Mouse (Mus musculus) forebrain, embryonic 15.5 days (tissue): Measurements from ENCODE around the gene Dgkg. TPM values are rescaled to one million over a fixed set of nuclear protein-coding genes. Genes with fewer than 3 reads are reported as not detected.

ENCODE experiments used
- ATAC-seq: fragments of 200-750 bp; cut with Nextera tagmentation; replicated peaks from 2 replicates; pipeline ENCODE4 v1.8.0; 2017; ENCODE audit warnings: mild to moderate bottlenecking, moderate TSS enrichment, moderate library complexity
- H3K27ac ChIP-seq: fragments of 300-500 bp; sonication (generic); replicated peaks from 2 replicates; pipeline ENCODE4 v1.5.1; 2015; ENCODE audit warnings: mild to moderate bottlenecking, inconsistent platforms
- H3K27me3 ChIP-seq: fragments of 300-500 bp; sonication (generic); 2 replicates; pipeline ENCODE4 v1.6.1; 2015; ENCODE audit warnings: inconsistent platforms
- H3K36me3 ChIP-seq: fragments of 300-500 bp; sonication (generic); 2 replicates; pipeline ENCODE4 v1.6.1; 2015; ENCODE audit warnings: mild to moderate bottlenecking, inconsistent platforms
- H3K4me1 ChIP-seq: fragments of 300-500 bp; sonication (generic); 2 replicates; pipeline ENCODE4 v1.6.1; 2015; ENCODE audit warnings: inconsistent platforms
- H3K4me2 ChIP-seq: fragments of 300-500 bp; sonication (generic); replicated peaks from 2 replicates; pipeline ENCODE4 v1.6.1; 2015; ENCODE audit warnings: mild to moderate bottlenecking, inconsistent platforms
- H3K4me3 ChIP-seq: fragments of 300-500 bp; sonication (generic); 2 replicates; pipeline ENCODE4 v1.5.1; 2015; ENCODE audit warnings: mild to moderate bottlenecking, inconsistent platforms
- H3K9ac ChIP-seq: fragments of 300-500 bp; sonication (generic); replicated peaks from 2 replicates; pipeline ENCODE4 v1.6.1; 2015; ENCODE audit warnings: mild to moderate bottlenecking, inconsistent platforms
- H3K9me3 ChIP-seq: fragments of 300-500 bp; sonication (generic); 2 replicates; pipeline ENCODE4 v1.6.1; 2016; ENCODE audit warnings: inconsistent platforms
- WGBS: fragments of 180-500 bp; shearing (Covaris S2); methylation state at CpG from one replicate; pipeline ENCODE4 v1.1.7; 2015; ENCODE audit warnings: mixed read lengths; 5-methylcytosine and 5-hydroxymethylcytosine counted together
- polyA plus RNA-seq: library from polyadenylated mRNA; unstranded; fragments of >200 nt; fragmentation: Nextera tagmentation; extraction: Ambion mirVana; gene quantifications from 2 replicates; pipeline ENCODE4 v1.2.1, GENCODE M21; 2015

The Dgkg gene
- polyA plus RNA-seq, 1 experiment from 2014 or later = 5.8 TPM

DNA sequence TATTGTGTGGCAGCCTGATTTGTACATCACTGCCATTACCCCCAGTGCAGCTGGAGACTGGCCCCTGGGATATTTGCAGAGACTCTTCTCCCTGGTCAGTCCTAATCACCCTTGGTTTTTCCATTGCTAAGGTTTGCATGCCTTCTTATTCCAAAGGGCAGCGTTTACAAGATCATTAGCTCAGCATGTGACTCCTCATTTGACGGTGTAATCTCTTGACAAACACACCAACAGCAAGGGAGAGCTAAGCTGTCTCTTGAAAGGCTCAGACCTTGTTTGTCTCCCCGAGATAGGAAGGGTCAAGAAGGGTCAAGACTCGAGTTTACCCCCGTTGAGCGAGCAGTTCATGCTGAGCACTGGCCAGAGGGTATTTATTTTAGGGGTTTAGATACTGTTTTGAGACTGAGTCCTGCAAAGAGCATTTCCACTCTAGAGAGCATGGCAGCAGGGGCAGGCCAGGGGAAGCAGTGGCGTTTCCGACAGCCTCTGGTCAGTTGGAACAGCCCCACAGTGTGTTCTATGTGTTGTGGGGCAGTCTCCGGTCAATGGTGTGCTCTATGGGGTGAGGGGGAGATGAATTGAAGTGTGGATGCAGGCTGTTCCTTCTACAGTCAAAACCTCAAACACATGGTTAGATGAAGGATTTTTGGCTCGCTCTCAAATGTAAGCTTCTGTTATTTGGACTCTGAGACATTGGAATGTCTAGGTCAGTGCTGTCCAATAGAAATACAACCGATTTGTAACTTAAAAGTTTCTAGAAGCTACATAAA lies 105.6 kb downstream of the Dgkg start:
- ATAC-seq = no peak
- Histone ChIP-seq H3K9ac (no peak overlapping the region), H3K4me1 (peaks cover 13% of the 10 kb centered on the region), H3K9me3 (no peaks in the 10 kb centered on the region), H3K27ac (no peak overlapping the region), H3K4me2 (no peak overlapping the region), H3K36me3 (no peaks in the 10 kb centered on the region), H3K4me3 (no peak overlapping the region), H3K27me3 (no peaks in the 10 kb centered on the region)
- 20% methylated on average over 11 of the region's 11 CpGs for WGBS

DNA sequence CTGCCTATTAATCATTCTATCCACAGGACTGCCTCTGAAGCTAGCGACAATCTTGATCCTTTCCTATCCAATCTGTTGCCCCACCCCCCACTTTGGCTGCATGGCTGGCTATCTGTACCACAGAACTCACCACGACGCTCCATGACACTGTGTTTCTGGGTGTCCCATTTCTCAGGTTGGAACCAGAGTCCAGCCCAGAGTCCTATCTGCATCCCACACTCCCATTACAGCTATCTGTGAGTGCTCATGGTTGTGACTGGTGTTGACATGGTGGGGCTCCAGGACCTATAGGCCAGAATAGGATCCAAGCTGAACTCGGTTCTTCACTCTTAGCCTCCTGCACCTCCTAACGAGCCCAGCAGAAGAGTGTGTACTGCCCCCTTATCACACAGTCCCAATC lies 107.7 kb downstream of the Dgkg start:
- H3K9ac ChIP-seq = no peak overlapping the region
- no peak overlapping the region for H3K4me3 ChIP-seq
- no peaks in the 10 kb centered on the region for H3K27me3 ChIP-seq
- 68% methylated on average over 5 of the region's 5 CpGs for WGBS
- H3K36me3 ChIP-seq = no peaks in the 10 kb centered on the region
- no peak for ATAC-seq
- peaks cover 23% of the 10 kb centered on the region for H3K4me1 ChIP-seq
- no peaks in the 10 kb centered on the region for H3K9me3 ChIP-seq
- no peak overlapping the region for H3K4me2 ChIP-seq
- no peak overlapping the region for H3K27ac ChIP-seq

DNA sequence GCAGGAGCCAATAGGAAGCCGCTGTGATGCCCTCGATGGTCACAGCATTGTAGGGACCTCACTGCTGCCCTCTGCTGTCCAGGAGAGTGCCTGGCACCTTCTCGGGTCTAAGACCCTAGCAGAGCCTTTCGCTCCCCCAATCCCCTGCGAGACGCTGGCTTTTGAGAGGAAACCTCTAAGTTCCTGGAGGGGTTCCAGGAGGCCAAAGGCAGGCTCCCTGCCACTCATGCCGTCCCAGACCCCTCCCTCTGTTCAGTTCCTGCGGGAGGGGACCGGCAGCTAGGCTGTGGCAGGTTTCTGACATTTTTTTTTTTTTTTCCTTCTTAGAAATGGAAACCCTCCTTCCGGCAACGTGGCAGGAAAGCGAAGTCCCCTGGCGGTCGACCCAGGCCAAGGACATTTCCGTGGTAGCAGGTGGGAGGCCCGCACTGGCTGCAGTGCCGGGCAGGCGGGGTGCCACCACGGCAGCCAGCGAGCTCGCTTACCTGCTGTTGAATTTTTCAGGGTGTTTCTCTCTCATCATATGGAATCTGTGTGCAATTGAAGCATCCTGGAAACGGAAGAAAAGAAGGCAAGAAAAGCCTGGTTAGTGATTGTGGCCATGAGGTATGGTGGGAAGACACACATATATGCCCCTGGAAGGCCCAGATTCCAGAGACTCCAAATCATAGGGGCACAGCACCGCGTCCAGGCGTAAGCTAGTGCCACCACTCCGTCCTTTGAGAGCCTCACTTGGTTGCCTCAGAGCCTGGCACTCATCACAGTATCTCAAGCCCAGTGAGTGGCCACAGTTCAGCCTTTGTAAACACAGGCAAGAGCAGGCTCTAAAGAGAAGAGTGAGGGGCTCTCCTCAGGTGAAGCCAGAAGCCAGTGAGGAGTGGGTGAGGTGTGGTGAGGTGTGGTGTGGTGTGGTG lies 108.6 kb downstream of the Dgkg start:
- peak overlapping the region; percentile 40 for H3K4me3 ChIP-seq
- H3K9ac ChIP-seq = peak overlapping the region; percentile 42
- peak; percentile 88 for ATAC-seq
- H3K9me3 ChIP-seq = no peaks in the 10 kb centered on the region
- peak overlapping the region; percentile 49; the same call in 1 of the 2 replicates for H3K27ac ChIP-seq
- H3K36me3 ChIP-seq = no peaks in the 10 kb centered on the region
- peaks cover 23% of the 10 kb centered on the region for H3K4me1 ChIP-seq
- no peaks in the 10 kb centered on the region for H3K27me3 ChIP-seq
- 8% methylated on average over 26 of the region's 26 CpGs for WGBS
- H3K4me2 ChIP-seq = peak overlapping the region; percentile 59

DNA sequence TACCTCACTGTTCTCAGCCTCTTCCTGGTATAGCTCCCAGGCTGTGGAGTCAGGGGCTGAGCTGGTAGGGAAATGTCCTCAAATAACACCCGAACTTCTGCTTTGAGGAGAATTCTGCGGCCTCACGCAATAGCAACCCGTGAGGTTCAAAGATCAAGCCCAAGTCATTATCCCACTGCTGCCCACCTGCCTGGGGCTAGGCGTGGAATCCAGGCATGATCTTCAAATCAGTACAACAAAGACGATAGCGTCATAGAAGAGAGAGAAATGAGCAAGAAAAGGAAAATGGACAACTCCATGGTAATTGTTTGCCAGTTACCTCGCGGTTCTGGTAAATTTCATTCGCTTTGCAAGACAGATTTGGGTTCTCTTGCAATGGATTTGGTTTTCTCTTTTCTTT lies 109.3 kb downstream of the Dgkg start:
- WGBS = 62% methylated on average over 10 of the region's 10 CpGs
- H3K36me3 ChIP-seq = no peaks in the 10 kb centered on the region
- no peak overlapping the region for H3K9ac ChIP-seq
- ATAC-seq = peak; percentile 21; the same call in 1 of the 2 replicates
- H3K27ac ChIP-seq = no peak overlapping the region
- peak overlapping the region; percentile 59 for H3K4me2 ChIP-seq
- H3K4me3 ChIP-seq = peak overlapping the region; percentile 40; the same call in 1 of the 2 replicates
- peaks cover 23% of the 10 kb centered on the region for H3K4me1 ChIP-seq
- H3K9me3 ChIP-seq = no peaks in the 10 kb centered on the region
- no peaks in the 10 kb centered on the region for H3K27me3 ChIP-seq

DNA sequence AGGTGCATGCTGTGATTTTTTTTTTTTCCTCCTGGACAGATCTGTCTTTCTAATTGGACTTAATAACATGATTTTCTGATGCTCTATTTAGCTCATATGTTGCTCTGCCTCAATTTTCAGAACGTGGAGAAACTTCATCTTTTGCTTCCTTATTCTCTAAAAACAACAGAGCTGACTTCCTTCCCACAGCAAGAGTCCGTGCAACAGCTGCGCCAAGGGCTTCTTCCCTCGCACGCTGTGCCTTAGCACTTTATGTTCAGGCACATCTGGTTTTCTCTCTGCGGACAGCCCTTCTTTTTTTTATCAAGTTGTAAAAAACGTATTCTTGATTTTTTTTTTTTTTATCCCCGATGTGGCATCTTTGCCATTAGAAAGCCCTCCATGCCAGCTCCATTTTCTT lies 111.2 kb downstream of the Dgkg start:
- WGBS = 74% methylated on average over 8 of the region's 8 CpGs
- Histone ChIP-seq H3K9me3 (no peaks in the 10 kb centered on the region), H3K4me1 (peaks cover 23% of the 10 kb centered on the region), H3K9ac (0 out of 2 replicates have a peak overlapping the region, but pooled peaks have one; percentile 0), H3K36me3 (no peaks in the 10 kb centered on the region), H3K27me3 (no peaks in the 10 kb centered on the region), H3K27ac (peak overlapping the region; percentile 58), H3K4me2 (no peak overlapping the region), H3K4me3 (no peak overlapping the region)
- ATAC-seq = no peak

DNA sequence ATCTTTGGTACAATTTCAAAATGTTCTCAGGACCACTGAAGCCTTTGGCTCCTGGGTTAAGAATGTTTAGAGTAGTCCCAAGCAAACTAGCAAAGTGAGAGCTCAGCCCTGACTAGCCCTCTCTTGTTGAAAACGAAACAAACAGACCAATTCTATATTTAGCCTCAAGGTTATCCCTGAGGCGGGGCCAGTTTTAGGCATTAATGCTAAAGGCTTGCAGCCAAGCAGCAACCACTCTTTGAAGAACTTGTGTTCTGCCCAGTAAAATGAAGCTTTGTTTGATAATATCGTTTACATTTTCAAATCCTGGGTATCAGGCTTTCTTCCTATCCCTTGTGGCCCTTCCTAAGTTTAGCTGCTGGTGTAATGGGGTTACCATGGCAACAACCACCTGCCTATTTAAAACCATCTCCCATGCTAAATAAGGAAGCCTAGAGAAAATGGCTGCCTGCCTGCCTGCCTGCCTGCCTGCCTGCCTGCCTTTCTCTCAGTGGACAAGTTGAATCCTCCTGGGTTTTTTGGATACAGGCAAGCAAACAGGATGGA lies 111.9 kb downstream of the Dgkg start:
- 19% methylated on average over 3 of the region's 3 CpGs for WGBS

DNA sequence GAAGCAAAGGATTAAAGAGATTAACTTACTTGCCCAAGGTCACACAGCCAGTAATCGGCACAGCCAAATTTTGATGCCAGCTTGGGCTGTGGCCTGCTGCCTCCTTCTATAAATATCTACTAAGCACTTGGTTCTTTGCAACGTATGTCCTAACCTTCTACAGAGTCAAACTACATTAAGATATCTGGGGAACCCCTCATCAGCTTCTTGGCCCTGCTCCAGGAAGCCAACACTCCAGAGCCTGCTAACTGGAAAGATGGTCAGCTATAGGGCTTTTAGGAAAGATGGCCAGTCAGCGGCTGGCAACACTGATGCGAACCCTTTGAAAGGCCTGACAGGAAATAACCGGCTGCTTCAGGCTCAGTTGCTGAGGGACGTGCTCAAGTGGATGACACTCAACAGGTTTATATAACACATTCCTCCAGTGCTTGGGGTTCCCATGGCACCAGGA lies 114.3 kb downstream of the Dgkg start:
- Histone ChIP-seq H3K36me3 (no peaks in the 10 kb centered on the region), H3K4me3 (no peak overlapping the region), H3K9me3 (no peaks in the 10 kb centered on the region), H3K27ac (no peak overlapping the region), H3K27me3 (no peaks in the 10 kb centered on the region), H3K9ac (no peak overlapping the region), H3K4me2 (no peak overlapping the region), H3K4me1 (peaks cover 13% of the 10 kb centered on the region)
- ATAC-seq = no peak
- WGBS = 88% methylated on average over 6 of the region's 6 CpGs

More for the DNA sequence above, 111.9 kb downstream of the Dgkg start:
- H3K9ac ChIP-seq = 0 out of 2 replicates have a peak overlapping the region, but pooled peaks have one; percentile 0
- ATAC-seq = no peak; the same call in 1 of the 2 replicates
- peak overlapping the region; percentile 58 for H3K27ac ChIP-seq
- no peak overlapping the region for H3K4me2 ChIP-seq
- H3K4me1 ChIP-seq = peaks cover 23% of the 10 kb centered on the region
- no peaks in the 10 kb centered on the region for H3K27me3 ChIP-seq
- no peak overlapping the region for H3K4me3 ChIP-seq
- H3K36me3 ChIP-seq = no peaks in the 10 kb centered on the region
- no peaks in the 10 kb centered on the region for H3K9me3 ChIP-seq

DNA sequence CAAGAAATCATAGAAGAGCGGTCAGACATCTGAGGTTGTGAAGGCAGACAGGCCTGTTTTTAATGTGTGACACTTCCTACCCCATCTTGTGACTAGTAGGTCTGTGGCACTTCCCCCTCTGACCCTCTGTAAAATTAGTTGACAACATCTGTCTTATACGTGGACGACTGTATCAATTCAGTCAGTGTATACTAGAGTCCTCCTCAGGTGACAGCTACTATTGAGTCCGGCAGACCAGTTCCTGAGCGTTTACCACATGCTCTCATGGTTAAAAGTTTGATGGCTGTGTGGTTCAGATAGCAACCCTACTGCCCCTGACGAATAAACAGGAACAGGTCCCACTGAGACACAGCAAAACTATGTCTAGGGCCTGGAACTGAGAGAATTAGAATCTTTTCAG lies 117.7 kb downstream of the Dgkg start:
- Histone ChIP-seq H3K4me3 (no peak overlapping the region), H3K4me1 (no peaks in the 10 kb centered on the region), H3K27ac (no peak overlapping the region), H3K9ac (no peak overlapping the region), H3K4me2 (no peak overlapping the region), H3K36me3 (no peaks in the 10 kb centered on the region), H3K9me3 (no peaks in the 10 kb centered on the region), H3K27me3 (no peaks in the 10 kb centered on the region)
- 70% methylated on average over 6 of the region's 6 CpGs for WGBS
- no peak for ATAC-seq

DNA sequence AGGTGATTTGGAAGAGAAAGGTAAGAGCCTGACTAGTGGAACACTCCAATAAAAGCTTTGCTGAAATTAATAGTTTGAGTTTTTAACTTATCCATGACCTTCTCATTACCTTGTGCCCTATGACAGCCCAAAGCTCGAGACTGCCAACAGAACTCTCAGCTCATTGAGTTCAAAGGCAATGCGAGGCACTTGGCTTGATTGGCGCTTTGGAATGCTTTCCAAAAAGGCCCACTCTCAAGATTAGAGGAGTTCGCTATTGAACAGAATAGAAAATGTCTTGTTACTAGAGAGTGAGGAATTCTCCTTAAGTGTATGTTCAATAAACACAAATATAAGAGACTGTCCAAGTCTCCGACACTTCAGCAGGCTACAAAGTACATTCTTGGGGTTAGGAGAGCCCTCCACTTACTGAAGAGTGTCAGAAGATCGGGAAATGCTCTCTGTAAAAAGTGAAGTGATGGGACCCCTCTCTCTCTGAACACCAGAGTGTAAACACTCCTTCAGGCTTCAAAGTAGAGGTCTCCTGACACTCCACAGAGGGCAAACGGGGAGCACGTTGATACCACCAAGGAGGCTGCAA lies 120.3 kb downstream of the Dgkg start:
- no peaks in the 10 kb centered on the region for H3K27me3 ChIP-seq
- H3K27ac ChIP-seq = no peak overlapping the region
- 65% methylated on average over 8 of the region's 8 CpGs for WGBS
- H3K4me1 ChIP-seq = no peaks in the 10 kb centered on the region
- no peaks in the 10 kb centered on the region for H3K9me3 ChIP-seq
- H3K36me3 ChIP-seq = no peaks in the 10 kb centered on the region
- H3K4me2 ChIP-seq = no peak overlapping the region
- H3K9ac ChIP-seq = no peak overlapping the region
- H3K4me3 ChIP-seq = no peak overlapping the region
- no peak for ATAC-seq

DNA sequence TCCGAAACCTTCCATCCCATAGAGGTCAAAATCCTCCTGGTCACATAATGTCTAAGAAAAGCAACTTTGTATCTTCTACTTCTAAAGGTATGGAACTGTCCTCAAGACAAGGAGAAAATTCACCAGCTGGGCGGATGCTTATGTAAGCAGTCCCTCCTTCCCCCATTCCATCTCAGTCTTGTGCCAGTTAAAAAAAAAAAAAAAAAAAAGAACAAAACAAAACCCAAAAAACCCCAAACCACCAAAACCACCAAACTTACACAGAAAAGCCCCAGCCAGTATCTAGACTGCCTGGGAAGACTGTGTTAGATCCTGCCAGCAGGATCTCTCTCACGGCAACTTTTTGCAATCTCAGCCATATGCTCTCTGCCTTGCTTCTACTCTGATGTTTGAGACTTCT lies 123.9 kb downstream of the Dgkg start:
- Histone ChIP-seq H3K4me3 (no peak overlapping the region), H3K9me3 (no peaks in the 10 kb centered on the region), H3K36me3 (no peaks in the 10 kb centered on the region), H3K9ac (no peak overlapping the region), H3K27me3 (no peaks in the 10 kb centered on the region), H3K4me2 (no peak overlapping the region), H3K27ac (no peak overlapping the region), H3K4me1 (no peaks in the 10 kb centered on the region)
- 91% methylated on average over 3 of the region's 3 CpGs for WGBS
- no peak for ATAC-seq

DNA sequence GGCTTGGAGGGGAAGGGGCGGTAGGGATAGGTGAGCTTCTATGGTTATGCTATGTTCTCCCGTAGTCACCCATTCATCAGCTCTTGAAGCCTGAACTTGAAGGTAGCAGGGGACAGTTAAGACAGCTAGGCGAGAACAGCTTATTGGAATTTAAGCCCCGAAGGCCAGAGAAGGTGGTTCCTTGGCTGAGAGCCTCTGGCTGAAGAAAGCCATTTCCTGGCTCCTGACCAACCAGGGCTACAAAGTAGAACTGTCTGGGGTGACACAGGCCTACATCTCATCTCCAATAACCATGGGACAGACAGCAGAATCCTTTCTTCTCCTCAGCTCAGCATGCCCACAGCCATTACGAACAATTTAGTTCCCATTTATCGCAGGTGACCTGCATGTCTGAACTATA lies 125.2 kb downstream of the Dgkg start:
- peaks cover 4% of the 10 kb centered on the region; the same call in 1 of the 2 replicates for H3K4me1 ChIP-seq
- no peaks in the 10 kb centered on the region for H3K9me3 ChIP-seq
- H3K27ac ChIP-seq = no peak overlapping the region
- H3K4me2 ChIP-seq = no peak overlapping the region
- 80% methylated on average over 6 of the region's 6 CpGs for WGBS
- H3K27me3 ChIP-seq = no peaks in the 10 kb centered on the region
- no peak overlapping the region for H3K4me3 ChIP-seq
- no peak for ATAC-seq
- H3K36me3 ChIP-seq = no peaks in the 10 kb centered on the region
- no peak overlapping the region for H3K9ac ChIP-seq
